Mouse (Mus musculus) megakaryocyte progenitor cell, adult 5-6 weeks (primary cell): ENCODE measurements around the gene Myo18a. TPM values are rescaled to one million over a fixed set of nuclear protein-coding genes. Genes with fewer than 3 reads are reported as not detected.

ENCODE experiments used
- ATAC-seq: replicated peaks from 2 replicates; pipeline ENCODE4 v1.8.0; 2016; ENCODE audit warnings: mild to moderate bottlenecking, moderate TSS enrichment, inconsistent platforms; ENCODE audit not compliant: poor library complexity
- total RNA-seq, 2 experiments: library from RNA; stranded (forward) in 1 of 2; stranded (reverse) in 1 of 2; fragments of 157-497, 149-512 nt in 1 of 2; fragments of 200-1000 nt in 1 of 2; gene quantifications; 2 replicates each; pipeline versions ENCODE4 v1.2.3 to v1.2.4; 2015 to 2017

The Myo18a gene
- total RNA-seq, 2 experiments from 2014 or later = 25.1 to 71.4 TPM

DNA sequence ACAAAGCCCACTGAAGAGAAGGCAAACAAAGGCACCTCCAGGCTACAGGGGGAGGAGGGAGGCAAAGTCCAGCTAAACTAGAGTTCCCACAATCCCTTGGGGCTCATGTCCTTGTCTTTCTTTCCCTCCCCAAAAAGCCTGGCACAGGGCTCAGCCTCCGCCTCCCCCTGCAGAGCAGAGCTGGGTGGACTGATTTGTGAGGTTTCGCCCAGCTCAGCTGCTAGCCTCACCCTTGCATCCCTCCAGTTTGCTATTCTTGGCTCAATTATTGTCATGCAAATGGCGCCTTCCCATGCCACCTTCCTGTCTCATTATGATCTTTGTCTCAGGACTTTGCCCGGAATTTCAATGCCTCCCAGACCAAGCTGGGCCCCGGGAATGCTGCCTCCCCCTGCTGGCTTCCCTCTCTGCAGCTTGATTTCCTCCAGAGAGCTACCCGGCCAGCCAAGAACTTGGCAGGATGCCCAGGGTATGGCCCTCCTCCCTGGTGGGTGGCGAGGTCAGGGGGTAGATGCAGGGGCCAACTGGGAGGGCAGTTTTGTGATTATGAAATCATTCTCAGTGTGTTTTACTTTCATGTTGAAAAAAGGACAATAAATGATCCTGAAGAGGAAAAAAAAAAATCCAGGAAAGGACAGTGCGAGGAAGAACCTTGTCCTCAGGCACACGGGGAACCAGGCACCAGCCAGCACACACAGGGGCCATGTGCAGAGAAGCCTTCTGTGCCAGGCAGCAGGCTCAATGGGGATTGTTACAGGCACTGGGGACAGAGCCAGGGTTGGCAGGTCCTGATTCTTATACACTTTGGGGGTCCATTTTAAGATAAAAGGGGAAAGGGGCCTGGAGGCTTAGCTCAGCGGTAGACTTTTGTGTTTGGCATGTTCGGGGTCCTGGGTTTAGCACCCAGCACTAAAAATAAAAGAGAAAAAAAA lies 131.0 kb downstream of the Myo18a start, which contains the start of gene Pipox:
TSS of gene Pipox (minus strand) at position 310 of the 932 bp plus-strand sequence.
- ATAC-seq = peak; percentile 48

DNA sequence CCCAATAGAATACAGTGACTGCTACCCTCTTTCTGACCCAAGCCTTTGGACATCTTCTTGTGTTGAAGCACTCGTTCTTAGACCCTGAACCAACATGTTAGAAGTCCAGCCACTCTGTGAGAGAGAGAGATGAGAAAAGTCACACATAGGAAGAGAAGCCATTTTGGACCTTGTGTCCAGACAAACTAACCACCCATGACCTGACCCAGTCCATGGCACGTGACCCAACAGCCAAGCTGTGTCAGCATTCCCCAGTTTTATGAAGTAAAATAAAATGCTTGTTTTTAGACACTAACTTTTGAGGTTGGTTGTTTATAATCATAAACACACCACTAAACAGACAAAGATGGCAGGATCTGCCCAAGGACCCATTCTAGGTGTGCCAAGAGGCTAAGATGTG lies 131.9 kb downstream of the Myo18a start:
- no peak for ATAC-seq

DNA sequence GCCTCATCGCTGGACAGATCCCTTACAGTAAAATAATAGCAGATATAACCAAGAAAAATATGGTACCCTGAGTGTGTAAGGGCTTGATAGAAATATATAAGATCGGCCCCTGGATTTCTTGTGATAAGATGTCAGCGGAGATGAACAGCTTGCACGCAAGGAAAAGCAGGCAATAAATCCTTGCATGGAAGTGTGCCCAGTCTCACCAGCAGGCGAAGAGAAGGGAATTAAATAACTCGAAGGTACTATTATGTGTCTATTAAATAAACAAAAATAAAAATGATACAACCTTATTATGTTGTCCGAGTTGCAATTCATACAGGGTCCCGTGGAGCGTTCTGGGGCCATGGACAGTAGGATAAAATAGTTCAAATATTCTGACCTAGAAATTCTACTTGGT lies 133.0 kb downstream of the Myo18a start:
- no peak for ATAC-seq

DNA sequence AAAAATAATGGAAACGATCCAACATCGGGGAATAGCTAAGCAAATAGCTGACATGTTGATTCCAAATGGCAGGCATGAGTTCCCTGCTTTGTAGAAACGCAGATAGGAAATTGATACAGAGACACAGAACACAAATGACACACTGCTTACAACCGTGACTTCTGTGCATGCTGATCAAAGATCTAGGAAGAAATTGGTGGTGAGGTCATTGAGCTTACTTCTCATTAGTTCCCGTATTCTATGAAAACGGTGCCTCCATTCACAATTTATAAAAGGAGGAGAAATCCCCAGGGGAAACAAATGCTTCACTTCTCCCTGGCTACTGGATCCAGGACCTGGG lies 133.4 kb downstream of the Myo18a start:
- ATAC-seq = no peak

DNA sequence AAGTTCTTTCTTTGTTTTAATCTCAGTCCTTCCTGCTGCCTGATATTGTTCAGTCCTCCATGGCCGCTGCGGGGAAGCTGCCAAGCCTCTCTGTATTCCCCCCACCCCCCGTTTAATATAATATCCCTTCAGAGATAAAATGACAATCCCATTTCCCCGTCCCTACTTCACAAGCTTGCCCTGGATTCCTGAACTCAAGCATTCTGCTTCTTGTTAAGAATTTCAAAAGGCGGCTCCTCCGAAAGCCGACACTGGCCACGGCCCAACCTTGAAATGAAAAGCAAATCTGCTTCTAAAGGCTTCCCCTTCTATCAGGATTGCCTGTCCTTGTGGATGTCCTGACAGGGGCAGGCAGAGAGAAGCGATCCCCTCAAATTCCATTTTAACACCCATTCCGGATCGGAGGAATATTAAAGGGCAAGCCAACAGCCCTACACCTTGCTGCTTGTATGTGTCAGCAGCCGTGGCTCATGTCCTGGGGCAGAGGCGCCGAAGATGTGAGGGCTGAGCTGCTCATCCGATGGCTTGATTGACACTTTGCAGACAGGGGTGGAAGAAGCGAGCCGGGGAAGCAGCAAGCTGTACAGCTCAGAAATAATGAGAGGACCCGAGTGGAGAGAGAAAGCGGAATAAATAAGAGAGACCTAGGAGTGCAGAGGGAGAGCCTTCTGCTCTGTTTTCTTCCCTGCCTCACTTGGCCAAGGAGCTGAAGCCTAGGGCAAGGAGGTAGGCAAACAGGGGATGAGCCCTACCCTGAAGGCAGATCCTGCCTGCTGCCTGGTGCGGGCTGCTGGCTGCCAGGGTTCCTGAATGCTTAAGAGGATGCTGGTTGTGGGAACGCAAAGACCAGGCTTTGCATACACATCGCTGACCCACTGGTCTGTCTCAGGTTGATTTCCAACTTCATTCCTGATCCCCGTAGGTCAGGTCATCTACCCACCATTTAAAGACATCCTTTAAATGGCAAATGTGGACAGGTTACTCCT lies 134.1 kb downstream of the Myo18a start:
- no peak for ATAC-seq

DNA sequence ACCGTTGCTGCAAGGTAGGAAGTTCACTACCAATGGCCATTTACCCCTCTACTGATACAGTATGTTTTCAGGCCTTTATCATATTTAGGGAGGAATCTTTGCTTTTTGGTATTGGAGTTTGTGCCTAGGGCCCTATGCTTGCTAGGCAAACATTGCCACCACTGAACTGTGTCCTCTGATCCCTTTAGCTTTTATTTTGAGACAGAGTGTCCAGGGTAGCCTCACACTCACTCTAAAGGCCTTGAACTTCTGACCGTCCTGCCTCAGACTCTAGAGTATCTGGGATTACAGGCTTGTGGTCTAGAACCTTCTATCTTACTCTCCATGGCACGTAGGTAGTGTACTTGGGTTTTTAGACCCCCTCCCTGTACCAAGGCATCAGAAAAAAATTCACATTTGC lies 137.1 kb downstream of the Myo18a start:
- no peak for ATAC-seq

DNA sequence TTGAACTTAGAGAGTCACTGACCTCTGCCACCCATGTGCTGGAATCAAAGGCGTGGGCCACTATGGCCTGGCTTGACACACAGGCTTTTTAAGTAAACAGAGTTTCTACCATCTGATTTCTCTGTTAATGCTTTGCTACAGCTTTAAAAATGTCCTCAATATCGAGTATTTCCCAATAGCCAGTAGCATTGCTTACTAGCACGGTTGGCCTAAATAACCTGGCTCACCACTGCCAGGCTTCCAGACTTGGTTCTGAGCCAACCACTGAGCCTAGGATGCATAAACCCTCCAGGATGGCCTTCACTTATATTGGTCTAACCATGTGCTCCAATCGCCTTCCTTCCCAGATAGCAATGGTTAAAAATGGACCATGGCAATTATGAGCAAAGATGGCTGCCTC lies 137.7 kb downstream of the Myo18a start:
- no peak for ATAC-seq

DNA sequence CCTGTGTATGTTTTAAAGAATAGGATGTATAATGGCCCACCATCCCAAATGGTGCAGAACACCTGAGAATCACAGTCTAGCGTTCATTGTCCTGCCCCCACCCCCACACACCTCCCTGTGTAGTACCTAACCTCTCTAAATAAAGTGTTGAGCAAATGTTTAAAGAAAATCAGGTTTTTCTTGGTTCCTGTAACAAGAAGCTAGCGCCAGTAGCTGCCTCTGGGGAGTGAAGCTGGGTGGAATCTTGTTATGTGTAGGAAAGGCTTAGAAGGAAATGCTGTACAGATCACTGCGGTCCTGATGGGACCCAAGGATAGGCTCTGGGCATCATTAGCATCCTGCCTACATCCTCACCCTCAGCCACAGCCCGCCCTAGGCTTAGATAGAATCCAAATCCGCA lies 138.3 kb downstream of the Myo18a start:
- ATAC-seq = no peak

DNA sequence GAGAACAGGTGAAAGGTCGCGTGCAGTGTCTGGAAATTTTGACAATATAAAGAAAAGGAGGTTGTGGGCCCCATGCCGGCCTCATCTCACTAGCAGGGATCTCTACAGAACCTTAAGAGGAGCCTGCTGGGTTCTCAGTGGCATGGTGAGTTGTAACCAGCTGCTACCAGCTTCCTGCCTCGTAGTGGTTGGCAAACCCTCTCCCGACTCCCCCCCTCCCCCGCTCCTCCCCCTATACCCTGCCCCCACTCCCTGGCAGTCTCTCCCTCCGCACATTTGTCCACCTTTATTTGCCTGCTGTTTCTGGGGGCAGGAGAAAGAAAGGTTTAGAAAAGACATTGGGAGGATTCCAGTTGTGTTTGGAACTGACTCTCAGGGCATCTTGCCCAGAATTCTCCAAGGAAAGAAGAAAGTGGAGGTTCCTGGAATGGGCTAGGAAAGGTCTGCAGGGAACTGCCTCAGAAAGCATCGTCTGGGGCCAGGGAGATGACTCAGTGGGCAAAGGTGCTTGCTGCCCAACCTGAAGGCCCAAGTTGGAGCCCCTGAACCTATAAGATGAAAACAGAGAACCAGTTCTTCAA lies 138.8 kb downstream of the Myo18a start:
- no peak for ATAC-seq

DNA sequence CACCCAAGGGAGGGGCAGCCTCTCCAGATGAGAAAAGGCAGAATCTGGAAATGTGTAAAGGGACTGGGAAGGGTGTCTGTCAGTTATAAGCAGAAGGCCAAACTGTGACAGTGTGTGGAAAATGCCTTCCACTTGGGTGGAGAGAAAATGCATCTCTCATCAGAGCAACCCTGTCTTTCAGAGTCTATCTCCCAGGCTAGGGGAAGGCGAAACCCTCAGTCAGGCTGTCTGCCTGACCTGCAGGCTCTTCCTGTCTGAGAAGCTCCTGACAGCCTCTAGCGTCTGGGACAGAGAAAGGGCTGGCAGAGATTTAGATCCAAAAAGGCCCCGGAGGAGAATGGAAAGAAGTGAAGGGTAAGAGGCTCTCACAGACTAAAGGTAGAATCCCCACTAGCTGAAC lies 140.7 kb downstream of the Myo18a start:
- ATAC-seq = no peak

DNA sequence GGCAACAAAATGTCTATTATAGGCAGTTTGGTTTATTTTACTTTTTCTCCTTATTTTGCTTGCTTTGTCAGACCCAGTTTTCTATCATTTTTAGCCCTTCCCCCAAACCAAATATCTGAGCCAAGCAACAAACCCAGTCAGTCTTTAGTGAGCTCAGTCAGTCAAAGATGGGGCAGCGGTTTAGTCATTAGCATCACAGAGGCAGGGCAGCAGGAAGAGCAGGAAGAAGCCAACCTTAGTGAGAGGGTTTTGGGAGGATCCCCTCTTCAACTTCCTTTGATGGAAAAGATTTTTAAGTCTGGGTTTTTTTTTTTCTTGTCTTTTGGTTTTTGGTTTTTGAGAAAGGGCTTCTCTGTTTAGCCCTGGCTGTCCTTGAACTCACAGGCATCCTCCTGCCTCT lies 141.7 kb downstream of the Myo18a start:
- no peak for ATAC-seq

DNA sequence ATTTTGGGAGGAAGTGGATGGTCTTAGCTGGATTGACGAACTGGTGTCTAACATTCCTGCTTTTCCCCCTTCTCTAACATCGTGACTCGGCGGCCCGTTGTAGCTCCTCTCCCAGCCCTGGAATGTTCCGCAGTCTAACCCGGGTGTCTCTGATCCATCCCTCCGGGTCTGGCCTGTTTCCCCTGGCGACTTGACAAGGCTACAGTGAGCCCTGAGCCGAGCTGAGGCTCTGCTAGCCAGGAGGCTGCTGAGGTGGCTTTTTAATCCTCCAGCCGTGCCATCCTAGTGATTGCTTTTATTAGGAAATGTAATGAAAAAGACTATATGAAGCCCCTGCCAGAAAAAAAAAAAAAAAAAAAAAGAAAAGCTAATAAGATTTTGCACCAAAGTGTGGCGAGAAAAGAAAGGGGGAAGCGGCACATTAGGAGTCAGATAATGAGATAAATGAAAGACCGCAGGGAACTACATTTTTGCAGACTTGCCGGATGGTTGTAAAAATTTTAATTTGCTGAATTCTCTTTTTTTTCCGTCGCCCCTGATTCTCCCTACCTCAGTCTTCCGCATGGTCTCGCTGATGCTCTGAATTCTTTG lies 143.1 kb downstream of the Myo18a start:
- ATAC-seq = no peak

DNA sequence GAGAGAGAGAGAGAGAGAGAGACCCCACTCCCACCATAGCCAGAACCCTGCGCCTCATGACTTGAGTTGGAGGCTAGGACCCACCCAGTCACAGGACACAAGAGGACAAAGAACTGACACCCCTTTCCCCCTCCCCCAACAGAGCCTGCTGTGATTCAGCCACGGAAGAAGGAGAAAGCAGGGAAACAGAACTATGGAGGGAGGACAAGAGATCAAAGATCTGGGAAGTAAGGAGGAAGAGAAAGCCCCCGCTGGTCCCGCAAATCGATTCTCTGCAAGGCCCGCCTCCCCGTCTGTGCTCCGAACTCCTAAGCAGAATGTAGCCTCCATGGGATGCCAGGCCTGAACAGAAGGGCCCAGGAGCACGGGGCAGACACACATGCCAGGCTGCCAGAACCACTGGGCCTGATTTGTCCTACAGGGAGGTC lies 143.7 kb downstream of the Myo18a start:
- ATAC-seq = no peak

DNA sequence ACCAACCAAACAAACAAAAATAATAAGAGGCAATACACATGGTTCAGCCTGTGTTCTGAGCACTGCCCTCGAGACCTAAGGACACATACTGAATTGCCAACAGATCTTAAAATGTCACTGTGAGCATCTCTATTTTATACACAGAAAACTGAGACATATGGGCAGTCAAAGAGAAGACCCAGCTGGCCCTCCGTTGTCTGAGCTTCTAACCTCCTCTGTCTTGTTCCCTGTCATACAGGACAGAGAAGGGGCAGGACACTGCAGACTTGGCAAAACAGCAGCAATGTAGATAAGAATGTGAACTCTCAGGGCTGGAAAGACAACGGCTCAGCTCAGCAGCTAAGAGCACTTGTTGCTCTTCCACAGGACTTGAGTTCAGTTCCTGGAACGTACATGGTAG lies 145.4 kb downstream of the Myo18a start:
- ATAC-seq = no peak

DNA sequence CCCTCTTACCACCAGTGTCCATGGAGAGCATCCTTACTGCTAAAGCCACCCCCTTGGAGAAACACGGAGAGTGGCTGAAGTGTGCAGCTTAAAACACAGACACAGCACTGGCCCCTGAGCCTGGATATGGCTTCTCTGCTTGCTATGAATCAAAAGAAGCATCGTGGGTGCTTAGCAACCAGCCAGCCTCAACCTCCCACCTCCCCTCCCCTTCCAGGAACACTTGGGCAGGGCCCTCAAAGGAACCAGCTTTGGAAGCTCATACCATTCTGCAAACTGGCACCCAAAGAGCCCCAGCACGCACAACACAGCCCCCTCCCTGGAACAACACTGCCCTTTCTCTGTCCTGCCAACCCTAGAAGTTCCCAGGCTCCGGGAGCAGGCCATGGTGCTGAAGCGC lies 146.3 kb downstream of the Myo18a start:
- ATAC-seq = no peak

DNA sequence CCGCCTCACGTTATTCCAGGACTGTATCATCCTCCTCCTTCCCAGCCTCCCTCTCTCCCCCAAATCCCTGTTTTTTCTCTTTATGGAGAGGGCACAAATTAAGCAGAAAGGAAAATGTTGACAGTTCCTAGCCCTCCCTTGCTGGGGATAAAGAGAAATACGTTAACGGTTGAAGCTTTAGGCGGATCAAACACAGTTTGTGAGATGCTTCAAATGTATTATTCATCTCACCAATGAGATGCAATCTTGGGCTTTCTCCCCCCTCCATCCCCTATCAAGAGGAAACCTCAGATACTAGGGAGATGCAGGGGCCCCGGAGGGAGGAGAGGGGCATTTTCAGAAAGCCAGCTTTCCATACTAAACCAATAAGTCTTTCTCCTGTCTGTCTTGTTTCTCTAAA lies 146.7 kb downstream of the Myo18a start:
- ATAC-seq = no peak

DNA sequence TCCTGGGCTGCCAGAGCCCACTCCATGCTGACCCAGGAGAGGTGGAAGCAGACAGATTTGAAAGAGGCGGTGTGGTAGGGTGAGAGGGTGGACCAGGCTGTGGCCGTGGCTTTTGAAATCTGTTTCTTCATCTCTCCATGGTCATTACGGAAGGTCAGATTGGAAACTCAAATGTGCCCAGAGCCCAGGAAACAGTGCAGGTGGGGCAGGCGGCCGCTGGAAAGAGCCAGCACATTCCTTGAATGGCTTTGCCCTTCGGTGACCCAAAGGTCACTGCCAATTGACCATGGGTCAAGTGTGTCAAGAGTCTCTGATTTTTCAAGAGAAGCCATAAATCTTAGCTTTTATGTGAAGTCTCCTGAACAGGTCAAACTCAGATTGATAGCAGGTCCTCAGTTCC lies 150.5 kb downstream of the Myo18a start:
- no peak for ATAC-seq

DNA sequence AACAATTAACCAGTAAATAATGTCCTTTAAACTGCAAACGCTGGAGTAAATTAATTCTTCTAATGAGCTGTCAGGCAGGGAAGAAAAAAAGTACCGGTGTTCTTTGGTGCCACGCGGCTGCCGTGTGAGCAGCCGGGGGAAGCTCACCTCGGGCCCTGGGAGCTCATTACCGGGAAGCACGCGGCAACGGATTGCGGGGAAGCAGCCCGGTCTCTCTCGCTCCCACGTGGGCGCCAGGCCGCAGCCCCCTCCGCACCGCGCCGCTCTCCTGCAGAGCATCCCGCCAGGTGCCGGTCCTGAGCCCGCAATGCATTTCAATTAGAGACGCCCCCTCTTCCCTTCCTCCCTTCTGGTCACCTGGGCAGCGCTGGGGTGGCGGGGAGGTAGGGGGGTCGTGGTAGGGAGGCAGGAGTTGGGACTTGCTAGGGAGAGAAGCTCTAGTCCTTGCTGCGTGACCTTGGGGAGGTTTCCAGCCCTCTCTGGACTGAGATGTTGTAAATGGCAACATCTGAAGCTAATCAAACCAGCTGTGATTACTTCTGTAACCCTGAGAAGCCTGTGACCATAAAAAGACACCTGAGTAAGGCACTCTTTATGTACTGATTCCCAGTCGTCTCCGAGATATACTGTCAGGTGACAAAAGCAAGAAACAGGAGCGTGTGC lies 151.7 kb downstream of the Myo18a start:
- ATAC-seq = no peak
